Mouse (Mus musculus) stomach, postnatal 0 days (tissue): ENCODE measurements around the gene Sec14l1. TPM values are rescaled to one million over a fixed set of nuclear protein-coding genes. Genes with fewer than 3 reads are reported as not detected.

Experiments
- ATAC-seq: fragments of 200-750 bp; cut with Nextera tagmentation; 2 replicates; pipeline ENCODE4 v1.8.0; 2017; ENCODE audit not compliant: low FRiP score, low TSS enrichment
- DNase-seq: peaks from one replicate; pipeline ENCODE4 v3.0.0-alpha.2; 2016; ENCODE audit warnings: low spot score
- H3K27ac ChIP-seq: fragments of 300-500 bp; sonication (generic); replicated peaks from 2 replicates; pipeline ENCODE4 v1.5.1; 2014; ENCODE audit warnings: mild to moderate bottlenecking, control low read depth
- H3K27me3 ChIP-seq: fragments of 300-500 bp; sonication (generic); 2 replicates; pipeline ENCODE4 v1.6.1; 2014; ENCODE audit warnings: low read length; ENCODE audit not compliant: control insufficient read depth, insufficient read depth
- H3K36me3 ChIP-seq: fragments of 300-500 bp; sonication (generic); 2 replicates; pipeline ENCODE4 v1.6.1; 2014; ENCODE audit warnings: low read length, mixed read lengths; ENCODE audit not compliant: control insufficient read depth, insufficient read depth
- H3K4me1 ChIP-seq: fragments of 300-500 bp; sonication (generic); replicated peaks from 2 replicates; pipeline ENCODE4 v1.6.1; 2014; ENCODE audit warnings: antibody characterized with exemption; ENCODE audit not compliant: control insufficient read depth, insufficient read depth
- H3K4me2 ChIP-seq: fragments of 300-500 bp; sonication (generic); replicated peaks from 2 replicates; pipeline ENCODE4 v1.6.1; 2014; ENCODE audit warnings: low read depth, mild to moderate bottlenecking, control low read depth, moderate library complexity
- H3K4me3 ChIP-seq: fragments of 300-500 bp; sonication (generic); 2 replicates; pipeline ENCODE4 v1.5.1; 2014; ENCODE audit warnings: low read depth, low read length, control low read depth
- H3K9ac ChIP-seq: fragments of 300-500 bp; sonication (generic); 2 replicates; pipeline ENCODE4 v1.6.1; 2014; ENCODE audit warnings: mild to moderate bottlenecking, low read length, control low read depth, mixed read lengths
- H3K9me3 ChIP-seq: fragments of 300-500 bp; sonication (generic); 2 replicates; pipeline ENCODE4 v1.6.1; 2016; ENCODE audit warnings: low read length; ENCODE audit not compliant: control insufficient read depth
- CTCF ChIP-seq: IDR thresholded peaks from 2 replicates; pipeline ENCODE4 v1.5.1; 2016; ENCODE audit warnings: antibody characterized with exemption, low read depth, mild to moderate bottlenecking, moderate library complexity
- EP300 ChIP-seq: optimal IDR thresholded peaks from 2 replicates; pipeline ENCODE3; 2016; ENCODE audit warnings: antibody characterized with exemption
- WGBS: fragments of 180-500 bp; shearing (Covaris S2); extraction: QIAGEN DNeasy Blood & Tissue Kit; methylation state at CpG from one replicate; pipeline ENCODE4 v1.1.7; 2014; 5-methylcytosine and 5-hydroxymethylcytosine counted together
- polyA plus RNA-seq: library from polyadenylated mRNA; unstranded; fragments of >200 nt; fragmentation: Nextera tagmentation; extraction: Ambion mirVana; gene quantifications from 2 replicates; pipeline ENCODE4 v1.2.1, GENCODE M21; 2015

Gene Sec14l1
- polyA plus RNA-seq, 1 experiment from 2014 or later = 28.4 TPM

DNA sequence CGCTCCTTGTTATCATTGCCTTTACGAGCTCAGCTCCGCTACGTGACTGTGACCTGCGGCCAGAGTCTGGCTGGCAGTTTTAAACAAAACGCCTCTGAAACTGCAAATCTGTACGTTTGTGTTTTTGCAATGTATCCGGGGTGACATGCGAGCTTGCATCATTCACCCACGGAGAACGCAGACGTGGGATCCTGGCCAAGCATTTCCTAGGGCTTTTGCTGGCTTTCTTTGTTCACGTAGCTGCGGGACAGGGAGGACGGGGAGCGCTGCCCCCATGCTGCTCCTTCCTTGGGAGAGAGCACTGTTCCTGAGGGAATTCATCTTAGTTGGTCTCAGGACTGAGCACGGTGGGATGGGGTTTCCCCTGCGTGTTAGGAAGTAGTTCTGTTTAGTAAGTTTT is 2.4 kb downstream of the Sec14l1 start:
- TF ChIP-seq CTCF = no peak
- no peak for TF ChIP-seq EP300
- H3K9ac ChIP-seq = 0 out of 2 replicates have a peak overlapping the region, but pooled peaks have one; percentile 23
- no peak for DNase-seq
- H3K4me1 ChIP-seq = peaks cover 16% of the 10 kb centered on the region
- no peaks in the 10 kb centered on the region for H3K9me3 ChIP-seq
- H3K36me3 ChIP-seq = 0 out of 2 replicates have a peak, but pooled peaks cover 6% of the 10 kb centered on the region
- WGBS = 34% methylated on average over 18 of the region's 18 CpGs
- H3K27ac ChIP-seq = peak overlapping the region; percentile 69
- peak overlapping the region; percentile 90; the same call in 1 of the 2 replicates for H3K4me3 ChIP-seq
- peak overlapping the region; percentile 73 for H3K4me2 ChIP-seq
- ATAC-seq = no peak
- no peaks in the 10 kb centered on the region for H3K27me3 ChIP-seq

DNA sequence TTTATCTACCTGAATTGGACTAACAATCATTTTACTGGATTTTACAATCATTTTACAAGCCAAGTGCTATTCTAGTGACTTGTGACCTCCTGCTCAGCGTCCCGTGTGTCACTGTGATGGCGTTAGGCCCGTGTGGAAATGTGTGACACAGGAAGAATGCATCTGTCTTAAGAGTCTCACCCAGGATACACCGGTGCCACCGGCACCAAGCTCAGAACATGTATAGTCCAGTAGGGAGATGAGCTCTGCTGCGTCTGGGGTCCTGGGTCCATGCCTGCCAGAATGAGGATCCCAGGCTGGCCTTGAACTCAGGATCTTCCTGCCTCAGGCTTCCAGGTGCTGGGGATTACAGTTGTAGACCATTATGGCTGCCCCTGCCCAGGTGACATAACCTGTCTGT is 2.8 kb downstream of the Sec14l1 start:
- H3K9ac ChIP-seq = no peak overlapping the region

DNA sequence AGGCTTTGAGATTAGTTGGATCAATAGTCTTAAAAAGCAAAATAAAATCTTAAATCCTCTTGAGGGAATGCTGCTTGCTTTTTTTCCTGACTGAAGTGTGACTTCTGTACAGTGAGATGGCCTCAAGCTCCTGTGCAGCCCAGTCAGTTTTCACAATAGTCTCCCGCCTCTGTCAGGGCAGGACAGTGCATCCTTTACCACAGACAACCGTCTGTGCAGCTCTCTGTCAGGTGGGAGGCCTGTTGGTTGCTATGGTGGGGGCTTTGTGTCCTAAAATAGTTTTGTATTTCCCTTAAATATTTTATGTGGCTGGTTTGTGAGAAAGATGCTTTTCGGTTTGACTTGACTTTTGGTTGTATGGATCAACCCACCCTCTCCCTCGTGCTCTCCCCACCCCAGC is 3.3 kb downstream of the Sec14l1 start:
- 0 out of 2 replicates have a peak, but pooled peaks cover 9% of the 10 kb centered on the region for H3K36me3 ChIP-seq
- TF ChIP-seq EP300 (no peak), CTCF (no peak)
- DNase-seq (no peak), ATAC-seq (no peak)
- no peak overlapping the region for H3K9ac ChIP-seq
- peaks cover 16% of the 10 kb centered on the region for H3K4me1 ChIP-seq
- H3K4me3 ChIP-seq = no peak overlapping the region
- H3K27ac ChIP-seq = no peak overlapping the region
- H3K4me2 ChIP-seq = no peak overlapping the region
- 61% methylated on average over 4 of the region's 4 CpGs for WGBS
- H3K27me3 ChIP-seq = no peaks in the 10 kb centered on the region
- H3K9me3 ChIP-seq = no peaks in the 10 kb centered on the region

More for the DNA sequence above, 2.8 kb downstream of the Sec14l1 start:
- Histone ChIP-seq H3K4me2 (no peak overlapping the region; the same call in 1 of the 2 replicates), H3K36me3 (0 out of 2 replicates have a peak, but pooled peaks cover 6% of the 10 kb centered on the region), H3K27ac (no peak overlapping the region), H3K27me3 (no peaks in the 10 kb centered on the region), H3K4me1 (peaks cover 16% of the 10 kb centered on the region), H3K9me3 (no peaks in the 10 kb centered on the region), H3K4me3 (no peak overlapping the region)
- no peak for DNase-seq
- TF ChIP-seq EP300 (no peak), CTCF (no peak)
- 81% methylated on average over 7 of the region's 7 CpGs for WGBS
- ATAC-seq = no peak

DNA sequence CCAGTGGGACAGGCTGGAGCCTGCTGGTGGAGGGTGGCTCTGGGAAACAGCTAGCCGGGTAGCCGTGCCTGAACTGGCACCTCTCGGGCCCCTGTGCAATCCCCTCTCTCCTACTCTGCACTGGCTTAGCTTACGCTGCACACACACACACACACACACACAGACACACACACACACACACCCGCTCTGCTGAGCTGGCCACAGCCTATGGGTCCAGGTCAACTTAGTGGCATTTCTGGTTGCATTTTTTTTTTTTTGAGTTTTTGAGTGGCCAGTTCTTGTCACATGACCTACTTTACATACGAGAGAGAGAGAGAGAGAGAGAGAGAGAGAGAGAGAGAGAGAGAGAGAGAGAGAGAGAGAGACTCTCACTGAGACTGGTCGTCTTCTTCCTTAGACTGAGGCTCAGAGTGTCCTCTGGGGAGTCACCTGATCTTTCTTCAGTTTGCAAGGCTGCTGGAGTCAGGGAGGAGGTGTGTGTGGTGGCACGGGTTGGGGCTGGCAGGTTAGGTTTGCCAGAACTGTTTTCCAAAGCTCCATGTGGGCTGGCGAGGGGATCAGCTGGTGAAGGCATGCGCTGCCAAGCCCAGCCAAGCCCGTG is 3.9 kb downstream of the Sec14l1 start:
- 0 out of 2 replicates have a peak, but pooled peaks cover 9% of the 10 kb centered on the region for H3K36me3 ChIP-seq
- no peak for ATAC-seq
- DNase-seq = no peak
- H3K9me3 ChIP-seq = no peaks in the 10 kb centered on the region
- H3K4me3 ChIP-seq = no peak overlapping the region
- peaks cover 16% of the 10 kb centered on the region for H3K4me1 ChIP-seq
- 43% methylated on average over 10 of the region's 11 CpGs for WGBS
- TF ChIP-seq EP300 = no peak
- TF ChIP-seq CTCF = no peak
- H3K9ac ChIP-seq = no peak overlapping the region
- H3K27me3 ChIP-seq = no peaks in the 10 kb centered on the region
- peak overlapping the region; percentile 49 for H3K27ac ChIP-seq
- peak overlapping the region; percentile 25 for H3K4me2 ChIP-seq

DNA sequence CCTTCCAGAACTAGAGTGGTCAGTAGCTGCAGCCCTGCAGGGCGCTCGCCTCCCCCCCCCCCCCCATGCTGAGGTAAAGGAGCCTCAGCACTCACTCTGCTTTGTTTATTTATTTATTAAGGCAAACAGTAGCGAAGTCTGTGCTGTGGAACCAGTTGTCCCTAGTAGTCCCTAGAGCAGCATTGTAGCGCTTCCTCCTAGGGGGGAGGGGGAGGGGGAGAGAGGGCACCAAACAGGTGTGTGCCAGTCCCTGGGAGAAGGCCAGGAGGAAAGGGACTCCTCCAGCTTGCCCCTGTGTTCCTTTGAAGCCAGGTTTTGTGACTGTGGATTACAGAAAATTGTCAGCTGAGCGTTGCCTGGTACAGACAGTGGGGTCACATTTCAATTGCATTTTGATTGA is 4.8 kb downstream of the Sec14l1 start:
- DNase-seq = peak; percentile 61
- Histone ChIP-seq H3K4me2 (no peak overlapping the region), H3K27ac (no peak overlapping the region), H3K36me3 (0 out of 2 replicates have a peak, but pooled peaks cover 9% of the 10 kb centered on the region), H3K9me3 (no peaks in the 10 kb centered on the region), H3K4me3 (no peak overlapping the region), H3K4me1 (peaks cover 16% of the 10 kb centered on the region), H3K27me3 (no peaks in the 10 kb centered on the region), H3K9ac (no peak overlapping the region)
- no peak for ATAC-seq
- 48% methylated on average over 5 of the region's 5 CpGs for WGBS
- TF ChIP-seq CTCF = no peak
- TF ChIP-seq EP300 = no peak
